Mouse (Mus musculus): ENCODE results near the gene S1pr5. TPM values are rescaled to one million over a fixed set of nuclear protein-coding genes. Genes with fewer than 3 reads are reported as not detected.
"Not testable (repeated sequence)": the region's sequence is repeated elsewhere in the genome, so short reads cannot be mapped to it uniquely, and the experiment has no call there.

Gene S1pr5
- polyA plus RNA-seq (2015; fragmentation: Nextera tagmentation; extraction: Ambion mirVana), result 3.7 and 4.3 TPM in 2 replicates

GRCm38 (mm10) chr9:21248326-21248725 is at the start of gene S1pr5:
S1pr5 (minus strand) TSS chr9:21248443.
- no peak within 1 kb of the TSS for H3K27ac ChIP-seq (ENCODE audit: low read length)
- H3K9ac ChIP-seq (ENCODE audit: low read depth, low read length), result 0 out of 2 replicates have a peak within 1 kb of the TSS, but pooled peaks have one; percentile 20
- peaks cover 60% of the 10 kb centered on the region for H3K27me3 ChIP-seq (ENCODE audit: control insufficient read depth, insufficient read depth, low read depth, low read length)
- 1% methylated on average over 25 of the region's 30 CpGs for WGBS
- H3K9me3 ChIP-seq (replicated peaks; ENCODE audit: control insufficient read depth, low read length, poor library complexity, severe bottlenecking), result no peaks in the 10 kb centered on the region
- no peak for ATAC-seq
- peaks cover 18% of the 10 kb centered on the region; the same call in 1 of the 2 replicates for H3K4me1 ChIP-seq (ENCODE audit: control insufficient read depth, insufficient read depth, low read length)
- no peaks in the 10 kb centered on the region for H3K36me3 ChIP-seq (ENCODE audit: control insufficient read depth, insufficient read depth, low read length)
- H3K4me2 ChIP-seq (ENCODE audit: low read length), result peak within 1 kb of the TSS; percentile 21; the same call in 1 of the 2 replicates
- H3K4me3 ChIP-seq (ENCODE audit: low read depth, low read length), result no peak within 1 kb of the TSS

GRCm38 (mm10) chr9:21292271-21292670 is 44.0 kb upstream of the S1pr5 start:
- Histone ChIP-seq H3K9ac (ENCODE audit: low read depth, low read length) (no peak overlapping the region), H3K27me3 (ENCODE audit: control insufficient read depth, insufficient read depth, low read depth, low read length) (no peaks in the 10 kb centered on the region), H3K9me3 (replicated peaks; ENCODE audit: control insufficient read depth, low read length, poor library complexity, severe bottlenecking) (no peaks in the 10 kb centered on the region), H3K36me3 (ENCODE audit: control insufficient read depth, insufficient read depth, low read length) (no peaks in the 10 kb centered on the region), H3K4me1 (ENCODE audit: control insufficient read depth, insufficient read depth, low read length) (peaks cover 17% of the 10 kb centered on the region), H3K4me3 (ENCODE audit: low read depth, low read length) (no peak overlapping the region), H3K4me2 (ENCODE audit: low read length) (no peak overlapping the region), H3K27ac (ENCODE audit: low read length) (no peak overlapping the region)
- ATAC-seq, result no peak
- 94% methylated on average over 3 of the region's 3 CpGs for WGBS

- not testable (repeated sequence) for H3K36me3 ChIP-seq (ENCODE audit: control insufficient read depth, insufficient read depth, low read length); H3K27me3 ChIP-seq (ENCODE audit: control insufficient read depth, insufficient read depth, low read depth, low read length); H3K9me3 ChIP-seq (replicated peaks; ENCODE audit: control insufficient read depth, low read length, poor library complexity, severe bottlenecking); ATAC-seq; H3K27ac ChIP-seq (ENCODE audit: low read length); H3K9ac ChIP-seq (ENCODE audit: low read depth, low read length)
- H3K4me2 ChIP-seq (ENCODE audit: low read length), result peak overlapping the region; percentile 72
- peaks cover 21% of the 10 kb centered on the region for H3K4me1 ChIP-seq (ENCODE audit: control insufficient read depth, insufficient read depth, low read length)
- WGBS, result 16% methylated on average over 7 of the region's 7 CpGs
- H3K4me3 ChIP-seq (ENCODE audit: low read depth, low read length), result peak overlapping the region; percentile 78
Observed at GRCm38 (mm10) chr9:21291868-21292267, 43.6 kb upstream of the S1pr5 start.

GRCm38 (mm10) chr9:21291022-21291787 is 43.0 kb upstream of the S1pr5 start, which contains the start of gene Cdkn2d:
Cdkn2d (minus strand) TSS chr9:21291407.
- Histone ChIP-seq H3K27me3 (ENCODE audit: control insufficient read depth, insufficient read depth, low read depth, low read length) (no peaks in the 10 kb centered on the region), H3K36me3 (ENCODE audit: control insufficient read depth, insufficient read depth, low read length) (no peaks in the 10 kb centered on the region), H3K9me3 (replicated peaks; ENCODE audit: control insufficient read depth, low read length, poor library complexity, severe bottlenecking) (no peaks in the 10 kb centered on the region), H3K4me3 (ENCODE audit: low read depth, low read length) (peak within 1 kb of the TSS; percentile 78), H3K27ac (ENCODE audit: low read length) (peak within 1 kb of the TSS; percentile 70), H3K4me2 (ENCODE audit: low read length) (peak within 1 kb of the TSS; percentile 72), H3K9ac (ENCODE audit: low read depth, low read length) (peak within 1 kb of the TSS; percentile 84), H3K4me1 (ENCODE audit: control insufficient read depth, insufficient read depth, low read length) (peaks cover 28% of the 10 kb centered on the region)
- under 1% methylated on average over 46 of the region's 51 CpGs for WGBS
- ATAC-seq, result peak; percentile 95

GRCm38 (mm10) chr9:21290589-21290988 is 42.3 kb upstream of the S1pr5 start:
- under 1% methylated on average over 20 of the region's 20 CpGs for WGBS
- H3K4me3 ChIP-seq (ENCODE audit: low read depth, low read length), result peak overlapping the region; percentile 78

GRCm38 (mm10) chr9:21289337-21289671 is 41.1 kb upstream of the S1pr5 start:
- H3K4me3 ChIP-seq (ENCODE audit: low read depth, low read length), result no peak overlapping the region
- WGBS, result 84% methylated on average over 2 of the region's 2 CpGs
- ATAC-seq, result no peak

More at GRCm38 (mm10) chr9:21290589-21290988, 42.3 kb upstream of the S1pr5 start:
- Histone ChIP-seq H3K27ac (ENCODE audit: low read length) (peak overlapping the region; percentile 70), H3K36me3 (ENCODE audit: control insufficient read depth, insufficient read depth, low read length) (no peaks in the 10 kb centered on the region), H3K4me1 (ENCODE audit: control insufficient read depth, insufficient read depth, low read length) (peaks cover 29% of the 10 kb centered on the region), H3K9ac (ENCODE audit: low read depth, low read length) (peak overlapping the region; percentile 84), H3K27me3 (ENCODE audit: control insufficient read depth, insufficient read depth, low read depth, low read length) (no peaks in the 10 kb centered on the region), H3K4me2 (ENCODE audit: low read length) (peak overlapping the region; percentile 72), H3K9me3 (replicated peaks; ENCODE audit: control insufficient read depth, low read length, poor library complexity, severe bottlenecking) (no peaks in the 10 kb centered on the region)
- no peak for ATAC-seq

GRCm38 (mm10) chr9:21288404-21289336 is 40.4 kb upstream of the S1pr5 start:
- Histone ChIP-seq H3K36me3 (ENCODE audit: control insufficient read depth, insufficient read depth, low read length) (0 out of 2 replicates have a peak, but pooled peaks cover 6% of the 10 kb centered on the region), H3K4me2 (ENCODE audit: low read length) (peak overlapping the region; percentile 90), H3K9ac (ENCODE audit: low read depth, low read length) (peak overlapping the region; percentile 81), H3K27me3 (ENCODE audit: control insufficient read depth, insufficient read depth, low read depth, low read length) (no peaks in the 10 kb centered on the region), H3K27ac (ENCODE audit: low read length) (peak overlapping the region; percentile 91), H3K4me1 (ENCODE audit: control insufficient read depth, insufficient read depth, low read length) (peaks cover 29% of the 10 kb centered on the region), H3K4me3 (ENCODE audit: low read depth, low read length) (peak overlapping the region; percentile 74), H3K9me3 (replicated peaks; ENCODE audit: control insufficient read depth, low read length, poor library complexity, severe bottlenecking) (no peaks in the 10 kb centered on the region)
- no peak for ATAC-seq
- 82% methylated on average over 13 of the region's 13 CpGs for WGBS

More at GRCm38 (mm10) chr9:21289337-21289671, 41.1 kb upstream of the S1pr5 start:
- 0 out of 2 replicates have a peak, but pooled peaks cover 3% of the 10 kb centered on the region for H3K36me3 ChIP-seq (ENCODE audit: control insufficient read depth, insufficient read depth, low read length)
- no peak overlapping the region for H3K9ac ChIP-seq (ENCODE audit: low read depth, low read length)
- no peak overlapping the region; the same call in 1 of the 2 replicates for H3K4me2 ChIP-seq (ENCODE audit: low read length)
- H3K9me3 ChIP-seq (replicated peaks; ENCODE audit: control insufficient read depth, low read length, poor library complexity, severe bottlenecking), result no peaks in the 10 kb centered on the region
- H3K27me3 ChIP-seq (ENCODE audit: control insufficient read depth, insufficient read depth, low read depth, low read length), result no peaks in the 10 kb centered on the region
- peaks cover 29% of the 10 kb centered on the region for H3K4me1 ChIP-seq (ENCODE audit: control insufficient read depth, insufficient read depth, low read length)
- no peak overlapping the region for H3K27ac ChIP-seq (ENCODE audit: low read length)

- H3K4me1 ChIP-seq (ENCODE audit: control insufficient read depth, insufficient read depth, low read length), result peaks cover 29% of the 10 kb centered on the region
- peak within 1 kb of the TSS; percentile 91 for H3K27ac ChIP-seq (ENCODE audit: low read length)
- H3K9me3 ChIP-seq (replicated peaks; ENCODE audit: control insufficient read depth, low read length, poor library complexity, severe bottlenecking), result no peaks in the 10 kb centered on the region
- peak within 1 kb of the TSS; percentile 74 for H3K4me3 ChIP-seq (ENCODE audit: low read depth, low read length)
- H3K4me2 ChIP-seq (ENCODE audit: low read length), result peak within 1 kb of the TSS; percentile 90
- WGBS, result under 1% methylated on average over 59 of the region's 59 CpGs
- H3K9ac ChIP-seq (ENCODE audit: low read depth, low read length), result peak within 1 kb of the TSS; percentile 81
- no peaks in the 10 kb centered on the region for H3K27me3 ChIP-seq (ENCODE audit: control insufficient read depth, insufficient read depth, low read depth, low read length)
- peaks cover 9% of the 10 kb centered on the region; the same call in 1 of the 2 replicates for H3K36me3 ChIP-seq (ENCODE audit: control insufficient read depth, insufficient read depth, low read length)
- peak; percentile 79 for ATAC-seq
Observed at GRCm38 (mm10) chr9:21287571-21288402, 39.5 kb upstream of the S1pr5 start, which contains the start of gene Kri1. Kri1 (minus strand) TSS chr9:21287969.
